Mouse (Mus musculus) neutrophil, adult 83 days (primary cell): ENCODE results near the gene Gp1ba. TPM values are rescaled to one million over a fixed set of nuclear protein-coding genes. Genes with fewer than 3 reads are reported as not detected.

Experiments
- total RNA-seq, 2 experiments: library from RNA; stranded (reverse); gene quantifications; one replicate each; pipeline ENCODE4 v1.2.4; 2023

The Gp1ba gene
- under 1 TPM; 0.44 to 0.92 TPM for total RNA-seq

GRCm38 (mm10) chr11:70638714-70639278 lies at the start of gene Gp1ba:
Gene Gp1ba, plus strand, starts transcription at chr11:70639122.

GRCm38 (mm10) chr11:70615516-70616093 lies 23.3 kb upstream of the Gp1ba start, which contains the start of gene 4930544D05Rik:
Gene 4930544D05Rik, plus strand, starts transcription at chr11:70615848.

GRCm38 (mm10) chr11:70619101-70619500 lies 19.8 kb upstream of the Gp1ba start, which contains the start of gene Chrne:
Gene Chrne, minus strand, starts transcription at chr11:70619216.

GRCm38 (mm10) chr11:70646691-70647650 lies 8.0 kb downstream of the Gp1ba start, which contains the start of the genes Rnf167 and Slc25a11:
Gene Rnf167, plus strand, starts transcription at chr11:70647235.
Gene Slc25a11, minus strand, starts transcription at chr11:70647479.

GRCm38 (mm10) chr11:70654198-70654922 lies 15.4 kb downstream of the Gp1ba start, which contains the start of gene Pfn1:
Gene Pfn1, minus strand, starts transcription at chr11:70654644.

GRCm38 (mm10) chr11:70656964-70657363 lies 18.0 kb downstream of the Gp1ba start, which contains the start of gene Eno3:
Gene Eno3, plus strand, starts transcription at chr11:70657202.

GRCm38 (mm10) chr11:70668771-70669505 lies 30.0 kb downstream of the Gp1ba start, which contains the start of gene Spag7:
Gene Spag7, minus strand, starts transcription at chr11:70669416.

GRCm38 (mm10) chr11:70687601-70688199 lies 48.8 kb downstream of the Gp1ba start, which contains the start of gene Camta2:
Gene Camta2, minus strand, starts transcription at chr11:70688105.

Other genes with a start within 250 kb of the Gp1ba start
- gene Pelp1, start 229.1 kb upstream of the Gp1ba start, total RNA-seq, result 10 to 100 TPM; 17.1 to 20.1 TPM
- gene Arrb2, start 206.5 kb upstream of the Gp1ba start, total RNA-seq, result 100 to 1,000 TPM; 791 to 868 TPM
- gene Med11, start 187.2 kb upstream of the Gp1ba start, total RNA-seq, result 10 to 100 TPM; 22.7 to 25.7 TPM
- under 1 TPM in 1 of 2 experiments, not detected in 1; 0.57 TPM for gene Zmynd15, start 179.7 kb upstream of the Gp1ba start, total RNA-seq
- gene Cxcl16, start 179.1 kb upstream of the Gp1ba start, total RNA-seq, result 1 to 10 TPM; 1.8 to 2.3 TPM
- not detected for gene Tm4sf5, start 133.9 kb upstream of the Gp1ba start, total RNA-seq
- gene Vmo1, start 124.5 kb upstream of the Gp1ba start, total RNA-seq, result not detected
- gene Gltpd2, start 119.9 kb upstream of the Gp1ba start, total RNA-seq, result not detected
- 10 to 100 TPM; 93.7 to 98.2 TPM for gene Psmb6, start 113.8 kb upstream of the Gp1ba start, total RNA-seq
- not detected for gene Gm40193, start 106.2 kb upstream of the Gp1ba start, total RNA-seq
- 1 to 10 TPM; 2.8 to 3.8 TPM for gene Pld2, start 99.1 kb upstream of the Gp1ba start, total RNA-seq
- gene Mink1, start 76.2 kb upstream of the Gp1ba start, total RNA-seq, result 10 to 100 TPM; 30.4 to 35.9 TPM
- not detected for gene 4930544D05Rik, start 23.3 kb upstream of the Gp1ba start, total RNA-seq
- not detected for gene Chrne, start 19.9 kb upstream of the Gp1ba start, total RNA-seq
- gene Rnf167, start 8.1 kb downstream of the Gp1ba start, total RNA-seq, result 100 to 1,000 TPM; 143 to 145 TPM
- gene Slc25a11, start 8.4 kb downstream of the Gp1ba start, total RNA-seq, result 10 to 100 TPM; 88.4 to 89.0 TPM
- gene Pfn1, start 15.5 kb downstream of the Gp1ba start, total RNA-seq, result 1,000 to 10,000 TPM; 1,955 to 2,001 TPM
- 10 to 100 TPM in 1 of 2 experiments, 1 to 10 TPM in 1; 6.5 to 12.5 TPM for gene Eno3, start 18.1 kb downstream of the Gp1ba start, total RNA-seq
- 10 to 100 TPM; 34.4 to 37.7 TPM for gene Spag7, start 30.3 kb downstream of the Gp1ba start, total RNA-seq
- 10 to 100 TPM; 62.9 to 65.1 TPM for gene Camta2, start 49.0 kb downstream of the Gp1ba start, total RNA-seq
- gene Inca1, start 61.0 kb downstream of the Gp1ba start, total RNA-seq, result not detected
- gene Kif1c, start 61.4 kb downstream of the Gp1ba start, total RNA-seq, result 10 to 100 TPM; 25.3 to 29.9 TPM
- under 1 TPM; 0.51 to 0.70 TPM for gene Zfp3, start 125.1 kb downstream of the Gp1ba start, total RNA-seq
- 1 to 10 TPM; 1.0 to 1.2 TPM for gene Scimp, start 173.5 kb downstream of the Gp1ba start, total RNA-seq
- gene Rabep1, start 205.7 kb downstream of the Gp1ba start, total RNA-seq, result 10 to 100 TPM; 13.5 to 14.3 TPM